Mouse (Mus musculus) intestine, postnatal 0 days (tissue): ENCODE data around the gene Gm6034. TPM values are rescaled to one million over a fixed set of nuclear protein-coding genes. Genes with fewer than 3 reads are reported as not detected.
"Not testable (repeated sequence)": the region's sequence is repeated elsewhere in the genome, so short reads cannot be mapped to it uniquely, and the experiment has no call there.

Source experiments
- ATAC-seq: fragments of 200-750 bp; cut with Nextera tagmentation; 2 replicates; pipeline ENCODE4 v1.8.0; 2017; ENCODE audit warnings: mild to moderate bottlenecking, moderate TSS enrichment, moderate library complexity
- H3K27ac ChIP-seq: fragments of 300-500 bp; sonication (generic); 2 replicates; pipeline ENCODE4 v1.5.1; 2014; ENCODE audit warnings: mild to moderate bottlenecking, low read depth, low read length, moderate library complexity
- H3K27me3 ChIP-seq: fragments of 300-500 bp; sonication (generic); replicated peaks from 2 replicates; pipeline ENCODE4 v1.6.1; 2014; ENCODE audit warnings: low read length, mixed read lengths; ENCODE audit not compliant: control insufficient read depth, insufficient read depth
- H3K36me3 ChIP-seq: fragments of 300-500 bp; sonication (generic); 2 replicates; pipeline ENCODE4 v1.6.1; 2014; ENCODE audit warnings: mild to moderate bottlenecking, moderate library complexity; ENCODE audit not compliant: control insufficient read depth, insufficient read depth
- H3K4me1 ChIP-seq: fragments of 300-500 bp; sonication (generic); replicated peaks from 2 replicates; pipeline ENCODE4 v1.6.1; 2014; ENCODE audit warnings: antibody characterized with exemption, low read length, mixed read lengths; ENCODE audit not compliant: control insufficient read depth, insufficient read depth
- H3K4me2 ChIP-seq: fragments of 300-500 bp; sonication (generic); replicated peaks from 2 replicates; pipeline ENCODE4 v1.6.1; 2014; ENCODE audit warnings: low read depth, mild to moderate bottlenecking, moderate library complexity
- H3K4me3 ChIP-seq: fragments of 300-500 bp; sonication (generic); 2 replicates; pipeline ENCODE4 v1.5.1; 2014; ENCODE audit warnings: low read depth, low read length
- H3K9ac ChIP-seq: fragments of 300-500 bp; sonication (generic); 2 replicates; pipeline ENCODE4 v1.6.1; 2014; ENCODE audit warnings: mild to moderate bottlenecking, low read depth, low read length
- H3K9me3 ChIP-seq: fragments of 300-500 bp; sonication (generic); 2 replicates; pipeline ENCODE4 v1.6.1; 2016; ENCODE audit warnings: mixed run types; ENCODE audit not compliant: control insufficient read depth
- CTCF ChIP-seq: sonication (generic); IDR thresholded peaks from 2 replicates; pipeline ENCODE4 v1.5.1; 2016; ENCODE audit warnings: low read depth, mild to moderate bottlenecking, control low read depth, antibody characterized with exemption, moderate library complexity
- WGBS: fragments of 180-500 bp; shearing (Covaris S2); extraction: QIAGEN DNeasy Blood & Tissue Kit; methylation state at CpG from one replicate; pipeline ENCODE4 v1.1.7; 2014; 5-methylcytosine and 5-hydroxymethylcytosine counted together
- polyA plus RNA-seq: library from polyadenylated mRNA; unstranded; fragments of >200 nt; fragmentation: Nextera tagmentation; extraction: Ambion mirVana; gene quantifications from 2 replicates; pipeline ENCODE4 v1.2.1, GENCODE M21; 2015

Gene Gm6034
- polyA plus RNA-seq: 2.8 and 3.1 TPM in 2 replicates

GRCm38 (mm10) chr17:36042610-36043169 lies at the start of gene Gm6034, which contains the start of gene H2-T22:
Gene Gm6034, plus strand, starts transcription at chr17:36042961.
Gene H2-T22, minus strand, starts transcription at chr17:36042747.
- ATAC-seq: peak; percentile 88
- H3K4me2 ChIP-seq: peak within 1 kb of the TSS; percentile 82
- peak within 1 kb of the TSS; percentile 42 for H3K4me3 ChIP-seq
- H3K36me3 ChIP-seq, H3K4me1 ChIP-seq, H3K9me3 ChIP-seq, H3K27me3 ChIP-seq: not testable (repeated sequence)
- 1% methylated on average over 12 of the region's 12 CpGs for WGBS
- peak within 1 kb of the TSS; percentile 34 for H3K9ac ChIP-seq
- H3K27ac ChIP-seq: peak within 1 kb of the TSS; percentile 15; the same call in 1 of the 2 replicates

DNA sequence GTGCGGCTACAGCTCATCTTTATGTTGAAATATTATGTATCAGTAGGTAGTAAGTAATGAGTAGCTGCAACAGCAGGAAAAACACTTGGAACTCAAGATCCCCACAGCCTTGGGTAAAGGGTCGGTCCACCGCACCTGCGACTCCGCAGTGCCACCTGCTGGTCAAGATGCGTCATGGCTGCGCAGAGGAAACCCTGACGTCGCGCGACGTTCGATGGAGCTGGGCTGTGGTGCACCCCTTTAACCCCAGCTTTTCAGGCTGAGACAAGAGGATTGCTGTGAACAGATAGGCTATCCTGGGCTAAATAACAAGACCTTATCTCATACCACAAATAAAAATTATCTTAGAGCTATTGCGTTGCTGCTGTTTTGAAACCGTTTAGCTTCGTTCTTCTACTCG lies 49.1 kb upstream of the Gm6034 start:
- no peaks in the 10 kb centered on the region for H3K27me3 ChIP-seq
- peak; percentile 61 for ATAC-seq
- TF ChIP-seq CTCF: peak; percentile 100
- peaks cover 2% of the 10 kb centered on the region; the same call in 1 of the 2 replicates for H3K36me3 ChIP-seq
- H3K4me2 ChIP-seq: peak overlapping the region; percentile 60
- H3K9ac ChIP-seq: no peak overlapping the region
- H3K4me3 ChIP-seq: peak overlapping the region; percentile 42; the same call in 1 of the 2 replicates
- H3K4me1 ChIP-seq: peaks cover 8% of the 10 kb centered on the region
- no peaks in the 10 kb centered on the region for H3K9me3 ChIP-seq
- no peak overlapping the region for H3K27ac ChIP-seq
- 5% methylated on average over 17 of the region's 17 CpGs for WGBS

DNA sequence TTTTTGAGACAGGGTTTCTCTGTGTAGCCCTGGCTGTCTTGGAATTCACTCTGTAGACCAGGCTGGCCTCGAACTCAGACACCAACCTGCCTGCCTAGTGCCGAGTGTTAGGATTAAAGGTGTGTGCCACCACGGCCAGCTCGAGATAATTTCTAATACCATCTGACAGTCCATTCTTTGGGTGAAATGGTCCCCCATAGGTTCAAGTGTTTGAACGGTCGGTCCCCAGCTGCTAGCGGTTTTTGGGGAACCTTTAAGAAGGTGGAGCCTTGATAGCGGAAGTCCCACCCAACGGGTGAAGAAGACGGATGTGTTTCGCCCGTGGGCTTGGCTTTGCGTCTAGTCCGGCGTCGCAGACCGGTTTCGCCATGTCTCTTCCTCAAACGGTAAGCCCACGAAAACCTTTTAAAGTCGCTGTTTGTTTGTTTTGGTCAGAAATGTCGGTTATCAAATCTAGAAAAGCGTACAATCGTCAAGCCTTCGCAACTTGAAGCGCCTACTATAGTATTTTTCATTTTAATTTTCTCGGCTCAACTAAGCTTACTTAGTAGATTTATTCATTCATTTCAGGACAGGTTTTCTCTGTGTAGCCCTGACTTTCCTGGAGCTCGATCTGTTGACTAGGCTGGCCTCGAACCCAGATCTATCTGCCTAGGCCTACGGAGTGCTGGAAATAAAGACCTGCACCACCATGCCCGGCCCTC lies 48.4 kb upstream of the Gm6034 start:
- Histone ChIP-seq H3K4me1 (peaks cover 8% of the 10 kb centered on the region), H3K4me3 (peak overlapping the region; percentile 42), H3K27ac (peak overlapping the region; percentile 52; the same call in 1 of the 2 replicates), H3K9ac (peak overlapping the region; percentile 51; the same call in 1 of the 2 replicates), H3K36me3 (no peaks in the 10 kb centered on the region), H3K27me3 (no peaks in the 10 kb centered on the region), H3K9me3 (no peaks in the 10 kb centered on the region), H3K4me2 (peak overlapping the region; percentile 60)
- ATAC-seq: peak; percentile 27
- 3% methylated on average over 31 of the region's 31 CpGs for WGBS
- TF ChIP-seq CTCF: no peak

DNA sequence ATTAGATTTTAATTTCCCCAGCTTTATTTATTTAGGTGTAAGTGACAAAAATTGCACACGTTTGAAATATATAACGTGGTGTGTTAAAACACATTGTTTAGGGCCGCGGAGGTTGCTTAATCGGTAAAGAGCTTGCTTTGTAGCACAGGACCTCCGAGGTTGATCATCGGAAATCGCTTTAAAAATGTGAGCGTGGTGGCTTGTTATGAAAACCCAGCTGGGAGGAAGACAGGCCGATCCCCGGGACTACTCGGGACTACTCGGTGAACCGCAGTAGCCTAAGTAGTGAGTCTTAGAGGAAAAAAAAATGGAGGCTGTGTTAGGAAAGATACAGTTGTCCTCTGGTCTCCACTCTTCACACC lies 47.9 kb upstream of the Gm6034 start:
- peak overlapping the region; percentile 42 for H3K4me3 ChIP-seq
- H3K4me1 ChIP-seq: peaks cover 8% of the 10 kb centered on the region
- peak overlapping the region; percentile 51; the same call in 1 of the 2 replicates for H3K9ac ChIP-seq
- H3K4me2 ChIP-seq: peak overlapping the region; percentile 60
- 3% methylated on average over 14 of the region's 14 CpGs for WGBS
- H3K27me3 ChIP-seq: no peaks in the 10 kb centered on the region
- no peaks in the 10 kb centered on the region for H3K36me3 ChIP-seq
- no peak overlapping the region for H3K27ac ChIP-seq
- no peaks in the 10 kb centered on the region for H3K9me3 ChIP-seq
- TF ChIP-seq CTCF: no peak
- ATAC-seq: no peak

GRCm38 (mm10) chr17:35996949-35997348 lies 45.8 kb upstream of the Gm6034 start:
- Histone ChIP-seq H3K4me3 (no peak overlapping the region), H3K4me2 (0 out of 2 replicates have a peak overlapping the region, but pooled peaks have one; percentile 13), H3K4me1 (peaks cover 8% of the 10 kb centered on the region), H3K27ac (no peak overlapping the region), H3K9ac (no peak overlapping the region), H3K27me3 (no peaks in the 10 kb centered on the region), H3K36me3 (no peaks in the 10 kb centered on the region), H3K9me3 (no peaks in the 10 kb centered on the region)
- TF ChIP-seq CTCF: peak; percentile 100
- 3% methylated on average over 11 of the region's 11 CpGs for WGBS
- peak; percentile 75 for ATAC-seq

- peaks cover 8% of the 10 kb centered on the region for H3K4me1 ChIP-seq
- no peaks in the 10 kb centered on the region for H3K36me3 ChIP-seq
- TF ChIP-seq CTCF: no peak
- 0 out of 2 replicates have a peak overlapping the region, but pooled peaks have one; percentile 17 for H3K4me2 ChIP-seq
- H3K9ac ChIP-seq: no peak overlapping the region
- 48% methylated on average over 12 of the region's 12 CpGs for WGBS
- no peak overlapping the region for H3K4me3 ChIP-seq
- ATAC-seq: no peak
- no peak overlapping the region for H3K27ac ChIP-seq
- no peaks in the 10 kb centered on the region for H3K9me3 ChIP-seq
- H3K27me3 ChIP-seq: no peaks in the 10 kb centered on the region
Measured at GRCm38 (mm10) chr17:35997713-35998510, 44.8 kb upstream of the Gm6034 start.
